Mouse (Mus musculus): ENCODE results near the gene Gsk3a.

DNA sequence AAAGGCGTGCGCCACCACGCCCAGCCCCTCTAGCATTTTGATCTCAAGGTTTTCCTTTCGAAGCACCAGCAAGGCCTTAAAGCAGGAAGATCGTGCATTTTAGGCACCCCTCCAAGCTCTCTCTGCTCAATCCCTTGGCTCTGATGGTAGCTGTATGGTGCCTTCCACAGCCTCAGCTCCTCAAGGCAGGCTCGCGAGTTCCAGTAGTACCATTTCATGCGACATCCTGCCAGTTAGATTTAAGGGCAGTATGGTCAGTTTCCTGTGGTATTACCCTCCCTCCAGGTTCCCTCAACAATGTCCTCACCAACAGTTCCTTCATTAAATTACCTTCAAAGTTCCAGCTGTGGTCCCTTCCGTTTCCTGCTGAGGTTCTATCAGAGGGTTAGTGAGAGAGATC lies 41.5 kb downstream of the Gsk3a start:
- no peak for TF ChIP-seq HCFC1 (IDR thresholded peaks at IDR 0.05; ENCODE audit: borderline replicate concordance, insufficient read depth, low read length)
- TF ChIP-seq MAFK (IDR thresholded peaks at IDR 0.05; ENCODE audit: insufficient read depth, low read depth, low read length): no peak
- no peak for TF ChIP-seq ZNF384 (IDR thresholded peaks at IDR 0.05; ENCODE audit: low read depth, low read length)
- no peak for TF ChIP-seq ZC3H11A (IDR thresholded peaks at IDR 0.05; ENCODE audit: borderline replicate concordance, low read depth, low read length)
- no peak for TF ChIP-seq CHD2 (IDR thresholded peaks at IDR 0.05; ENCODE audit: low read depth, low read length)

All from ES-E14 (cell line).